ENCODE assay signal across 8 mouse cellular contexts in the genomic region with DNA sequence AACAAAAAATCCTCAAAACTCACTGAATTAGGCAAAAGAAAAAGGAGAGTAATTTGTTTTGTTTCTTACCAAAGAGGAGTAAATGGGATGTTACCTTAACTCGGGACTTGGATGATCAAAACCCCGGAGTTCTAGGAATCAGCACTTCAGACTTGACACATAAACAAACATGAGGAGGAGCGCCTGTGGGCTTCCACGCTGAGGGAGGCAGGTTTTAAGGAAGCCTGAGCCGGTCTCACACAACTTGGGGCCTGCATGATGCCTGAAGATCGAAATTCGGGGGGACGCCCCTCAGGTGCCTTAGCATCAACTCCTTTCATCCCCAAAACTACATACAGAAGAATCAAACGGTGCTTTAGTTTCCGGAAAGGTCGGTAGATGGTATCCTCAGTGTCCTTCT.
DNase-seq lines count a peak whose midpoint lies in the region; ATAC-seq lines count a peak whose summit lies in the region.

No protein-coding gene starts in this region.

- WGBS in kidney, embryonic 15.5 days = 23% methylated on average over 11 of the region's 11 CpGs
- WGBS in forebrain, embryonic 12.5 days = 14% methylated on average over 11 of the region's 11 CpGs
- 26% methylated on average over 11 of the region's 11 CpGs for WGBS in limb, embryonic 13.5 days
- 15% methylated on average over 11 of the region's 11 CpGs for WGBS in neural tube, embryonic 14.5 days

- H3K36me3 ChIP-seq in kidney, embryonic 15.5 days = no peaks in the 10 kb centered on the region
- no peaks in the 10 kb centered on the region for H3K36me3 ChIP-seq in forebrain, embryonic 12.5 days (replicated peaks)
- H3K36me3 ChIP-seq in limb, embryonic 13.5 days = no peaks in the 10 kb centered on the region
- no peaks in the 10 kb centered on the region for H3K36me3 ChIP-seq in neural tube, embryonic 14.5 days (ENCODE audit: control insufficient read depth, insufficient read depth, low read length)

- H3K4me2 ChIP-seq in kidney, embryonic 15.5 days = peak overlapping the region; percentile 76
- peak overlapping the region; percentile 73 for H3K4me2 ChIP-seq in forebrain, embryonic 12.5 days
- peak overlapping the region; percentile 69 for H3K4me2 ChIP-seq in limb, embryonic 13.5 days (replicated peaks)
- H3K4me2 ChIP-seq in neural tube, embryonic 14.5 days (ENCODE audit: low read depth, low read length) = peak overlapping the region; percentile 57

- DNase-seq in kidney, adult 8-10 months = no peak
- no peak for DNase-seq in layer of hippocampus, adult 18-20 months (ENCODE audit: low spot score in 2 of 2)
- no peak for DNase-seq in right cerebral cortex, adult 2 months (ENCODE audit: low spot score in 2 of 2)

- no peaks in the 10 kb centered on the region for H3K9me3 ChIP-seq in kidney, embryonic 15.5 days (replicated peaks)
- no peaks in the 10 kb centered on the region for H3K9me3 ChIP-seq in forebrain, embryonic 12.5 days
- H3K9me3 ChIP-seq in limb, embryonic 13.5 days = no peaks in the 10 kb centered on the region
- no peaks in the 10 kb centered on the region for H3K9me3 ChIP-seq in neural tube, embryonic 14.5 days (ENCODE audit: control insufficient read depth, low read length)

- no peaks in the 10 kb centered on the region for H3K27me3 ChIP-seq in kidney, embryonic 15.5 days
- H3K27me3 ChIP-seq in forebrain, embryonic 12.5 days = 0 out of 2 replicates have a peak, but pooled peaks cover 4% of the 10 kb centered on the region
- H3K27me3 ChIP-seq in limb, embryonic 13.5 days = peaks cover 3% of the 10 kb centered on the region; the same call in 1 of the 2 replicates
- no peaks in the 10 kb centered on the region for H3K27me3 ChIP-seq in neural tube, embryonic 14.5 days (ENCODE audit: control insufficient read depth, insufficient read depth, low read length)

- H3K9ac ChIP-seq in kidney, embryonic 15.5 days = peak overlapping the region; percentile 33
- no peak overlapping the region for H3K9ac ChIP-seq in forebrain, embryonic 12.5 days
- no peak overlapping the region for H3K9ac ChIP-seq in limb, embryonic 13.5 days
- no peak overlapping the region; the same call in 1 of the 2 replicates for H3K9ac ChIP-seq in neural tube, embryonic 14.5 days (replicated peaks; ENCODE audit: low read depth, low read length)

- peaks cover 31% of the 10 kb centered on the region for H3K4me1 ChIP-seq in kidney, embryonic 15.5 days
- peaks cover 29% of the 10 kb centered on the region for H3K4me1 ChIP-seq in forebrain, embryonic 12.5 days
- peaks cover 30% of the 10 kb centered on the region for H3K4me1 ChIP-seq in limb, embryonic 13.5 days
- H3K4me1 ChIP-seq in neural tube, embryonic 14.5 days (ENCODE audit: control insufficient read depth, insufficient read depth, low read length) = 0 out of 2 replicates have a peak, but pooled peaks cover 6% of the 10 kb centered on the region

- peak overlapping the region; percentile 50 for H3K4me3 ChIP-seq in kidney, embryonic 15.5 days (replicated peaks)
- H3K4me3 ChIP-seq in forebrain, embryonic 12.5 days (replicated peaks) = peak overlapping the region; percentile 46
- peak overlapping the region; percentile 40 for H3K4me3 ChIP-seq in limb, embryonic 13.5 days
- H3K4me3 ChIP-seq in neural tube, embryonic 14.5 days (ENCODE audit: low read depth, low read length) = peak overlapping the region; percentile 37

- ATAC-seq in kidney, embryonic 15.5 days (replicated peaks; ENCODE audit: low FRiP score) = no peak
- no peak for ATAC-seq in forebrain, embryonic 12.5 days (ENCODE audit: low FRiP score)
- no peak for ATAC-seq in limb, embryonic 13.5 days (ENCODE audit: low FRiP score, low read depth)
- ATAC-seq in neural tube, embryonic 14.5 days (ENCODE audit: low read depth) = no peak
- no peak for ATAC-seq in monocyte, adult 5-6 weeks (replicated peaks; ENCODE audit: insufficient number of reproducible peaks, low FRiP score, low TSS enrichment, poor library complexity, severe bottlenecking)

- H3K27ac ChIP-seq in kidney, embryonic 15.5 days = peak overlapping the region; percentile 95
- H3K27ac ChIP-seq in forebrain, embryonic 12.5 days = no peak overlapping the region
- H3K27ac ChIP-seq in limb, embryonic 13.5 days = no peak overlapping the region
- peak overlapping the region; percentile 72 for H3K27ac ChIP-seq in neural tube, embryonic 14.5 days (ENCODE audit: low read depth, low read length)

Comparison
In these comparisons a context has a peak if more than half of its experiments do, and no peak if none do; other contexts are left out.
1. H3K27ac ChIP-seq: peak in kidney, embryonic 15.5 days (single experiment) and neural tube, embryonic 14.5 days (single experiment); none in forebrain, embryonic 12.5 days (single experiment) and limb, embryonic 13.5 days (single experiment).
2. Peak in every context shown above with its lines, with median percentiles within 50 percentile points of each other: H3K4me2 ChIP-seq and H3K4me3 ChIP-seq.